14 mouse cellular contexts compared by ENCODE assay signal in genomic region chr9:123365353-123365752, GRCm38 (mm10).
"Had no signal": no experiment of that assay in that cellular context is flagged by ENCODE, and none has a peak within 500 bp of the region (broad histone marks: within the 10 kb centered on the region; RNA-seq: fewer than 3 reads in every experiment).

No protein-coding gene starts in this region.

- H3K9ac ChIP-seq: liver, embryonic 14.5 days; lung, embryonic 14.5 days; midbrain, embryonic 13.5 days; neural tube, embryonic 12.5 days; stomach, embryonic 15.5 days had no signal

- DNase-seq: lung, adult 18-20 months; lung, postnatal 10 days; lung, postnatal 4 days; right cerebral cortex, postnatal 14 days; thymus, adult 2 months; thymus, postnatal 25 days; thymus, postnatal 4 days had no signal

- H3K9me3 ChIP-seq: midbrain, embryonic 10.5 days; midbrain, embryonic 13.5 days; neural tube, embryonic 12.5 days; stomach, embryonic 15.5 days had no signal

- H3K27me3 ChIP-seq: midbrain, embryonic 13.5 days; neural tube, embryonic 12.5 days; stomach, embryonic 15.5 days had no signal

- H3K4me3 ChIP-seq: neural tube, embryonic 12.5 days; stomach, embryonic 15.5 days had no signal

- H3K27ac ChIP-seq: liver, embryonic 14.5 days; midbrain, embryonic 10.5 days; neural tube, embryonic 12.5 days; stomach, embryonic 15.5 days; stomach, postnatal 0 days had no signal

- H3K4me1 ChIP-seq: stomach, embryonic 15.5 days had no signal

- H3K36me3 ChIP-seq: midbrain, embryonic 10.5 days; midbrain, embryonic 13.5 days; neural tube, embryonic 12.5 days; stomach, embryonic 15.5 days had no signal
